Mouse (Mus musculus) thymus, adult 2 months (tissue): ENCODE measurements around the gene Plekha6.

Experiments used
- CTCF ChIP-seq: fragments of 200-500 bp; IDR thresholded peaks from 2 replicates; pipeline ENCODE4 v1.5.1; 2012; ENCODE audit warnings: mild to moderate bottlenecking, control low read depth, low read length, moderate library complexity, borderline replicate concordance; ENCODE audit not compliant: control insufficient read depth, poor library complexity, insufficient read depth; ENCODE audit errors: extremely low read depth
- POLR2A ChIP-seq: fragments of 200-500 bp; IDR thresholded peaks from 2 replicates; pipeline ENCODE4 v1.6.1; 2012; ENCODE audit warnings: mild to moderate bottlenecking, low read length, control low read depth, moderate library complexity; ENCODE audit not compliant: control insufficient read depth, poor library complexity, insufficient read depth; ENCODE audit errors: extremely low read depth

DNA sequence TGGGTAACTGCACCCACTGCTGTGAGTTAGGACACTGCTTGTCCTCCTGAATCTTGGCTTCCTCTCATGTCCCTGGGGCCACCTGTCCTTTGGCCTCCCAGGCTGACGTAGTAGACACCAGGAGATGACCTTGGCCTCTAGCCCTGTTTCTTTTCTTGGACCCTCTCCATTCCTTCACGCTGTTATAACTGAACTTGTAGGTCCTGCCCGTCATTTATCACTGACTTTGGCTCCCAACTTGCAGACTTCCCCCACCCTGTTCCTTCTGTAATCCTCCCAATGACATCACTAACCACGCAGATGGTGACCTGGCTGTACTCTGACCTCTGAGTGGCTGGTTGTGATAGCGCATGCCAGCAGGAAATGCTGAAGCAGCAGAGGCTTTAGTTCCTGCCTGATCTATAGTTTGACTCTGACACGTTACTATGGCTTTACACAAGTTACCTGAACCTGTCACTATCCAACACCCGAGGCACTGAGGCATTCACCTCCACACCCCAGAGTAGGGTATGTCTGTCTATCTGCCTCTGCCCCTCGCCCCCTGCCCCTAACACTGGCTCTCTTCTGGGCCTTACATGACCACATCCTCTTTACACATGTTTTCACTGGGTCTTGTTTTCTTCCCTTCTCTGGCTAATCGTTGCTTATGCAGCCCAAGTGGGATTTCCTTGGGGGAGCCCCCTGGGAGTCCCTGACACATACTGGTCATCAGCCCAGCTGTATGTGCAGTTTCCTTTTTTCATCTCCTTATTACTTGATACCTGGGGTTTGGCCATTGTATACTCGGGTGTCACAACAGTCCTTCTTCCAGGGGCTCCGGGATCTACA lies 183.9 kb downstream of the Plekha6 start:
- TF ChIP-seq CTCF (no peak), POLR2A (no peak)
